Mouse (Mus musculus): Measurements from ENCODE around the gene Ptpn12. TPM values are rescaled to one million over a fixed set of nuclear protein-coding genes. Genes with fewer than 3 reads are reported as not detected.
A peak's percentile ranks its signal among the peaks of the same experiment; 100 is the strongest.
"Not testable (repeated sequence)": the region's sequence is repeated elsewhere in the genome, so short reads cannot be mapped to it uniquely, and the experiment has no call there.

Gene Ptpn12
- total RNA-seq, 2 experiments from 2014 or later = 44.3 to 50.4 TPM

- intact Hi-C loops (cut with DNase I) = no loop called here
- DNase-seq = no peak
Measured at GRCm38 (mm10) chr5:20955114-20955835, 100.4 kb downstream of the Ptpn12 start.

DNA sequence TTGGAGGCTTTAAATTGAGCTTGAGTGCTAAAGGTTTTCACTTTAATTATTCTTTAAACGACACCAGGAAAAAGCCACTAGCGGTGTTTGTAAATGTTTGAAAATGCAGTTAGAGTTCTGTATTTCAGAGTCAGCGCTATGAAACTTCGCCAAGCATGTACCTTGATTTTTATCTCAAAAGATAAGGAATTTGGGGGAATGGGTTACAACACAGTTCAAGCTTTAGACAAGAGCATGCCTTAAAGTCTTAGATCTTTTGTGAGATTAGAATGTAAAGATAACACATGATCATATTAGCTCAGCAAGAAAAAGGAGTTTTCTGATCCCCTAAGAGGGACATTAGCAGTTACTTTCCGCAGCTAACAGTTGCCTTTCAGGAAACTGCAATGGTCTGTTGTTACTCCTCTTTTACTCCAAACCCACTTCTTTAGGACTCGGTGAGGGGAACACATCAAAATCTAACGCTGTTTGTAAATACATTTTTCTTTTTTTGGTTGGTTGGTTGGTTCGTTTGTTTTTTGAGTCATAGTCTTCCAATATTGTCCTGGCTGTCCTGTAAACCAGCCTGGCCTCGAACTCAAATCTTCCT lies 103.3 kb downstream of the Ptpn12 start:
- intact Hi-C loops (cut with DNase I) = no loop called here

GRCm38 (mm10) chr5:20951666-20952281 lies 103.9 kb downstream of the Ptpn12 start:
- peak; percentile 96 to 98 for DNase-seq
- intact Hi-C loops (cut with DNase I) = loop anchor here (2.0 kb wide), 3 partner anchors 39 to 103 kb away; partner anchors contain the start of genes Phtf2, Ptpn12 and Tmem60

More for the DNA sequence above, 103.3 kb downstream of the Ptpn12 start:
- DNase-seq = no peak

GRCm38 (mm10) chr5:20950855-20951650 lies 104.7 kb downstream of the Ptpn12 start:
- intact Hi-C loops (cut with DNase I) = loop anchor here (2.0 kb wide), 3 partner anchors 38 to 104 kb away; partner anchors contain the start of genes Phtf2, Ptpn12 and Tmem60
- peak in 1 of 2 experiments; percentile 73 for DNase-seq

- no peak for DNase-seq
- intact Hi-C loops (cut with DNase I) = loop anchor here (2.0 kb wide), 3 partner anchors 38 to 104 kb away; partner anchors contain the start of genes Phtf2, Ptpn12 and Tmem60
Measured at GRCm38 (mm10) chr5:20950516-20950854, 105.2 kb downstream of the Ptpn12 start.

DNA sequence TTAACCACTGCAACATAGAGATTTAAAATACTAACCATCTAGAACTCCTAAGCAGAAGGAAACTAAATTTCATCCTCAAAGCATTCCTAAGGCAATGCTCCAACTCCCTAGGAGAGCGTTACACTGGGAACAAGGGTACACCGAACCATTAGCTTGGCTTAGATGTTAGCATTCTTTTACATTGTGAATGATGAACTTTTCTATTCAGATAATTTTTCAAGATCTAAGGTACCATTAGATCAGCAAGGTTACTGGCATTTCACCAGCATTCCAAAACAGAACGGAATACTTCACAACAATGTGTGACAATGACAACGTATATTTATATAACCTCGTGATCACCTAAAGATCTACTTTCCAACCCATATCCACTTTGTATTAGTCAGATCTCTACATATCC lies 105.6 kb downstream of the Ptpn12 start:
- intact Hi-C loops (cut with DNase I) = loop anchor here (2.0 kb wide), 3 partner anchors 37 to 105 kb away; partner anchors contain the start of genes Phtf2, Ptpn12 and Tmem60

DNA sequence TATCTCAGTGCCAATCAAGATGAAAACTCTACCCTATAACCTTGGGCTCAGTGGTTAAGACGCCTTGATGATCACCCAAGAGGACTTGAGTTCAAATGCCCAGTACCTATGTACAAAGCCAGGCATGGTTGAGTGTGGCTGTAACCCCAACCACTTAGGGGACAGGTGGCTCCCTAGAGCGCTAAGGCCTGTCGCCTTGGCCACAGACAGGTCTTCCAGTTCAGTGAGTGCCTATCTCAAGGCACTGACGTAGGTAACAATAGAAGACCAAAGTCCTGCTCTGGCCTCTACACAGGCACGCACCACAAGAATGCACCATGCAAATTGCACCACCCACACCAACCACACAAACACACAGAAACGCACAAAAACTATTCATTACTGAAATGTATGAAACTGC lies 108.8 kb downstream of the Ptpn12 start:
- intact Hi-C loops (cut with DNase I) = no loop called here
- DNase-seq = no peak

More for the DNA sequence above, 105.6 kb downstream of the Ptpn12 start:
- DNase-seq = peak in 1 of 2 experiments; percentile 15

DNA sequence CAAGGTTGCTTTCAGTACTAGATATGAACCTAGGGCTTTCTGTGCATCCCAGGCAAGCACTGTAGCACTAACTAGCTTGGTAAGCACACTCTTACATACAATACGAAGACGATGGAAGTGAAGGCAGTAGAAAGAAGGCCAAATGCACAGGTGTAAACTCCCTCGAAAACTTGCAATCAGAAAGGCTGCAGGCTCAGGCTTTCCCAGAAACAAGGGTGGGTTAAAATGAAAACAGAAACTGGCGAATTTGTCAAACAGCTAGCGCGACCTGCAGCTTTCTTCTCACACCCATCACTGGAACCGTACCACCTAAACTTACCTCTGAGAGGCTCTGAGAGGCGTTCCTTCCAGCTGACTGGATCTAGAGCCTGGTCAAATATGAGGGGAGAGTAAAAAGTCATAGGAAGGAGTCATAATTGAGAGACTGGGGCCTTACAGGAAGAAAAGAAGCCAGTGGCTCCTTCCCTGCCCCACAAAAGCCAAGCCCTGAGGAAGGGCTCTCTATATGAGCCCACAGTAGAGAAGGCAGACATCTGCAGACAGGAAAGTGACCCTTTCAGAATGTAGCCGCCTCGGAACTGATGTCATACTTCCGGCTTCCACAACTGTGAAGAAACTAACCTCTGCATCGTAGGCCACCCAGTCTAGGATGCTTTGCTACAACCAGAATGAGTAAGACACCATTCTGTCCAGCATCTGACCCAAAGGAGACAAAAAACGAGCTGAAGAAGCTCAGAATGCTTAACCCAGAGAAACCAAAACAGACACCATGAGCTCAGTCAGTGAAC lies 110.6 kb downstream of the Ptpn12 start:
- DNase-seq = peak; percentile 55 to 62
- intact Hi-C loops (cut with DNase I) = no loop called here

DNA sequence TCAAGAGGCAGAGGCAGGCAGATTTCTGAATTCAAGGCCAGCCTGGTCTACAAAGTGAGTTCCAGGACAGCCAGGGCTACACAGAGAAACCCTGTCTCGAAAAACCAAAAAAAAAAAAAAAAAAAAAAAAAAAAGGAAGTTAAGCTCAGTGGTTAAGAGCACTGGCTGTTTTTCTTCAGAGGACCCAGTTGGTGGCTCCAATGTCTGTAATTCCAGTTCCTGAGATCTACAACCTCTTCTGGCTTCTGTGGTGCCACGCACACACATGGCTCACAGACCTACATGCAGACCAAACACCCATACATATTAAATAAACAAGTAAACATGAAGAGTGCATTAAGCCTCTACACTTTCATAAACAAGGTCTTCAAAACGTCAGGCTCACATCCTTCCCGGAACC lies 111.9 kb downstream of the Ptpn12 start:
- DNase-seq; intact Hi-C loops (cut with DNase I): not testable (repeated sequence)

DNA sequence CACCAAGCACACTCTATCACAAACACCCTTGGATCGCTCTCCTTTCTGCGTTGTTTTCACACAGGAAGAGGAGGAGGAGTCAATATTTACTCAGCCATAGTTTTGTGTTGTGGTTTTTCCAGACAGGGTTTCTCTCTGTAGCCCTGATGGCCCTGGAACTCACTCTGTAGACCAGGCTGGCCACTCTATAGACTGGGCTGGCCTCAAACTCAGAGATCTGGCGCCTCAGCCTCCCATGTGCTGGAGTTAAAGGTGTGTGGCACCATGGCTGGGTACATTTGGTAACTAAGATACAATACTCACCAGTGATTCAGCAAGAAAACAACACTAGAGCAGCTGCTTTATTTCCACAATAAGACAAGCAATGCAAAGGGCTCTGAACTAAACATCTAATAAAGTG lies 113.2 kb downstream of the Ptpn12 start:
- intact Hi-C loops (cut with DNase I) = no loop called here

DNA sequence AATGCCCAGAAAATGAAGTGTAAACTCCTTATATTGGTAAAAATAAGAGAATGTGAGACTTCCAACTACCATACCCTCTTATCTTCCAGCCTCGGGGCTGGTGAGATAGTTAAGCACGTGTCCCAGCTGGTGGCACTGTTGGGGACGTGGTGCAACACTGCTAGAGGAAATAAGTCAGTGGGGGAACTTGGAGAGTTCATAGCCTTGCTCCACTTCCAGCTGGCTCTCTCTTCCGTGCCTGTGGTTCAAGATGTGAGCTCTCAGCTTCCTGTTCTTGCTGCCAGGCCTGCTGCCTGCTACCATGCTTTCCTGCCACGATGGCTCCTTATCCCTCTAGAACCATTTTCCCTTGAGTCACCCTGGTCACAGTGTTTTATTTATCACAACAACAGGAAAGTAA lies 114.5 kb downstream of the Ptpn12 start:
- intact Hi-C loops (cut with DNase I) = no loop called here
- peak; percentile 53 to 58 for DNase-seq

More for the DNA sequence above, 113.2 kb downstream of the Ptpn12 start:
- no peak for DNase-seq

- intact Hi-C loops (cut with DNase I) = no loop called here
- peak in 1 of 2 experiments; percentile 15 for DNase-seq
Measured at GRCm38 (mm10) chr5:20940696-20941095, 115.0 kb downstream of the Ptpn12 start.

- intact Hi-C loops (cut with DNase I) = no loop called here
- DNase-seq = peak; percentile 54 to 65
Measured at GRCm38 (mm10) chr5:20940040-20940571, 115.6 kb downstream of the Ptpn12 start.

- DNase-seq = no peak
- intact Hi-C loops (cut with DNase I) = no loop called here
Measured at GRCm38 (mm10) chr5:20938523-20938922, 117.2 kb downstream of the Ptpn12 start.

Other genes starting within 250 kb of the Ptpn12 start
- gene Phtf2, start 173.8 kb downstream of the Ptpn12 start, total RNA-seq (2021) = 10 to 100 TPM; 75.6 to 82.3 TPM
- 10 to 100 TPM; 22.8 to 23.1 TPM for gene Tmem60, start 173.7 kb downstream of the Ptpn12 start, total RNA-seq (2021)
- gene Rsbn1l, start 99.5 kb downstream of the Ptpn12 start, total RNA-seq (2021) = 10 to 100 TPM; 17.0 to 20.1 TPM
- gene Gsap, start 130.3 kb upstream of the Ptpn12 start, total RNA-seq (2021) = 1 to 10 TPM; 4.5 to 5.9 TPM

Measured in heart, postnatal 10 days (tissue).